Mouse (Mus musculus) layer of hippocampus, adult 18-20 months (tissue): Measurements from ENCODE around the gene Disp2. TPM values are rescaled to one million over a fixed set of nuclear protein-coding genes. Genes with fewer than 3 reads are reported as not detected.

ENCODE experiments used
- DNase-seq, 2 experiments: peaks; one replicate each; pipeline ENCODE4 v3.0.0; 2022; ENCODE audit warnings: low spot score in 2 of 2
- total RNA-seq, 2 experiments: library from RNA; stranded (reverse); gene quantifications; 2 replicates each; pipeline ENCODE4 v1.2.3; 2021

The Disp2 gene
- total RNA-seq, 2 experiments from 2014 or later: 261 to 266 TPM

DNA sequence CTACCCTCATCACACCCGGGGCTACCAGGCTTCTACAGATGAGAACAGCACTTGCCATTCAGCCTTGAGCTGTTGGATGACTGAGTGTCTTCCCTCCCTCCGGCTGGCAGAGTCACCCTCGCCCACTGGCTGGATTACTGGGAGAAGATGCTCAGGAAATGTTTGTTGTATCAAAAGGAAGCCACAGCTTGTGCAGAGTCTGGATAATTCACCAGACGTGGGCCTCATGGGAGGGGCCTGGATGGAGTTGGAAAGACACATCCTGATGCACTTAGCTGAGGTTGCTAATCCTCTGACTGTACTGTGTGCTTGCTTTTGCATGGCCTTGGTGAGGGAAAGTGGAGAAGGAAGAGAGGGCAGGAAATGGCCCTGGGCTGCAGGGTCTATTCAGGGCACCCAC lies 23.4 kb upstream of the Disp2 start:
- DNase-seq: peak in 1 of 2 experiments; percentile 47

DNA sequence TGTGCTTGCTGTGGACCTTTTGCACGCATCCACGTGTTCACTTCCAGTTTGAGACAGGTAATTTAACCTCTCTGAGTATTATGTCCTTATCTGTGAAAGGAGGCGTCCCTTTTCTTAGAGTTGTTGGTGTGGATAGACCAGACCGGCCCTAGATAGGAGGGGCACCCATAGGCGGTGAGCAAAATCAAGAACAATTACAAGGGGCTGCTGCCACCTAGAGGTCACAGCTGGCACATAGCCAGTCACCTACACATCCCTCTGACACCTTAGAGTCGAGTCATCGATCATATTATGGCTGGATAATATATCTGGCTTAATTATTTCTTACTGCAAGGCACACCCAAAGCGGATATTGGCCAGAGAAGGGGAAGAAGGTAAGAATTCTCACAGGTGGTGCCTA lies 19.7 kb upstream of the Disp2 start:
- DNase-seq: no peak

DNA sequence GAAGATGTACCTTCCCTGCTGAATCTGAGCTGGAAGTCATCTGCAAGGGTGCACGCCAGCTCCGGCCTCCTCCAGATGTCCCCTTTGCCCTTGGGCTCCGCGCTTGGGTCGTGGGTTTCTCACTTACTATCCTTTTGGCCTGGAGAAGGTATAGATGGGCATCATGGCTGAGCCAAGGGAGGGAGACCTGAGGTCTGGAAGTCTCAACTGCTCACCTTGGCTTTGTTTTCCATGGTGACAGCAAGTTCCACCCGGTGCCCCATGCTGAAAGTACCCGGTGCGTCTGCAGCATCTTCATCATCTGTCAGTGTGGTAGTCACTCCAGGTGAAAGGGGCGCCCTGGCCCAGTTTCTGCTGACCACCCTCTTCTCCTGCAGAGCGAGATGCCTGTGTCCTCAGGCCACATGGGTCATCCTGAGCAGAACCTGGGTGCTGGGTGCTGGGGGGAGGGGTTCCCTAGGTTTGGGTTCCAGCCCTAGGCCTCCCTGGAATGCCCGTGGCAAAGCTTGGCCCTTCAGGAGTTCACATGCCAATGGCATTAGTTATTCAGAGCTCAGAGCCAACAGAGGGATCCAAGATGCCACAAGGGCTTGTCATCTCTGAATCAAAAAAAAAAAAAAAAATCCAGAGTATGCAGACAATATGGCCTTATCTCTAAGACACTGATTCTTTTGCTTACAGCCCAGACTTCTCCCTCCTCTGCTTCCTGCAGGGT lies 19.1 kb upstream of the Disp2 start:
- no peak for DNase-seq

GRCm38 (mm10) chr2:118761358-118761757 lies 18.2 kb upstream of the Disp2 start:
- no peak for DNase-seq

GRCm38 (mm10) chr2:118761906-118762783 lies 17.4 kb upstream of the Disp2 start, which contains the start of gene Ccdc9b:
Ccdc9b (minus strand) TSS chr2:118762661.
- peak; percentile 81 to 92 for DNase-seq

DNA sequence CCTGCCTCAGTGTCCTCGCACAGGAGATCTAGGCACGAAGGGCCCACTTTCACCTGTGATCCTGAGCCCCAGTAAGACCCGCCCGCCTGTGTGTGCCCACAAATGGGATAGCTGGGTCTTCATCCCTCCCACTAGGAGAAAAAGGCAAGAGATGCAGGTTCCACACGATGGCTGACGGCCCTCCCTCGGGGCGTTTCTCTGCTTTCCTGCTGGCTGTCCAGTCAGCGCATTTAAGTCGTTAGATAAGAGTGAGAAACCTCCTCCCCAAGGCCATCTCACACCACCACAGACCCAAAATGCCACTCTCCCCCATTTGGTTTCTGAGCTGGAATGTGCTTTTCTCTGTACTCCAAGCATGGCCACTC lies 16.8 kb upstream of the Disp2 start:
- DNase-seq: no peak

DNA sequence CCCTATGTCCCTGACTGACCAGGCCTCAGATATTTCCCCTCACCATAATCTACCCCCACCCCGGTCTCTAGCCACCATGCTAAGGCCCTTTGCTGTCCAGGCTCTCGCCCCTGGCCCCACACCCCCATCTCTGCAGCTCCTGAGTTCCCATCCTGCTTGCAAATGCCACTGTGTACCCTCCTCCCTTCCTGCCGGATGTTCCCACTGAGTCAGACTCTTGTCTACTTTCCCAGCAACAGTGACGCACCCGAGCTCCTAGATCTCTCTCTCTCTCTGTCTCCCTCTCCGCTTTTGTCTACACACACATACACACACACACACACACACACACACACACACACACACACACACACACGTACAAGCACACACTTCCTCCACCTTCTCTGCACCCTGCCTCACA lies 16.1 kb upstream of the Disp2 start:
- DNase-seq: peak in 1 of 2 experiments; percentile 79

GRCm38 (mm10) chr2:118764094-118764831 lies 15.3 kb upstream of the Disp2 start:
- DNase-seq: peak in 1 of 2 experiments; percentile 79

DNA sequence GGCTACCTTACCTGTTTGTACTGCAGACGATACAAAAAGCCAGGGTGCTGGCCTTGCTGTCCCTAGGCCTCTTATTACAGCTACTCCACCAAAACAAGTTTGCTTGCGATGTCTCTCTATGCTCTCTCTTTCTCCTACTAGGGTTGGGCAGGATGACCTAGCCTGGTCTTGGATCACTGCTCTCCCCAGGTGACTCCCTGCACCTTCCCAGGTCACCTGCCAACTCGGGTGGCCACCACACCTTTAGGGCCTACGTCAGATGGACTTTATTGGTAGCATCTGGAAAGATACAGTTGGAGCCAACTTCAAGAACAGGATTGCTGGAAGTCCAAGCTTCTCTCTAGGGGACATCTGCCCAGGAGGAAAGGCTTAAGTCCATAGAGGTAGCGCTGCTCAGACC lies 14.6 kb upstream of the Disp2 start:
- DNase-seq: no peak

DNA sequence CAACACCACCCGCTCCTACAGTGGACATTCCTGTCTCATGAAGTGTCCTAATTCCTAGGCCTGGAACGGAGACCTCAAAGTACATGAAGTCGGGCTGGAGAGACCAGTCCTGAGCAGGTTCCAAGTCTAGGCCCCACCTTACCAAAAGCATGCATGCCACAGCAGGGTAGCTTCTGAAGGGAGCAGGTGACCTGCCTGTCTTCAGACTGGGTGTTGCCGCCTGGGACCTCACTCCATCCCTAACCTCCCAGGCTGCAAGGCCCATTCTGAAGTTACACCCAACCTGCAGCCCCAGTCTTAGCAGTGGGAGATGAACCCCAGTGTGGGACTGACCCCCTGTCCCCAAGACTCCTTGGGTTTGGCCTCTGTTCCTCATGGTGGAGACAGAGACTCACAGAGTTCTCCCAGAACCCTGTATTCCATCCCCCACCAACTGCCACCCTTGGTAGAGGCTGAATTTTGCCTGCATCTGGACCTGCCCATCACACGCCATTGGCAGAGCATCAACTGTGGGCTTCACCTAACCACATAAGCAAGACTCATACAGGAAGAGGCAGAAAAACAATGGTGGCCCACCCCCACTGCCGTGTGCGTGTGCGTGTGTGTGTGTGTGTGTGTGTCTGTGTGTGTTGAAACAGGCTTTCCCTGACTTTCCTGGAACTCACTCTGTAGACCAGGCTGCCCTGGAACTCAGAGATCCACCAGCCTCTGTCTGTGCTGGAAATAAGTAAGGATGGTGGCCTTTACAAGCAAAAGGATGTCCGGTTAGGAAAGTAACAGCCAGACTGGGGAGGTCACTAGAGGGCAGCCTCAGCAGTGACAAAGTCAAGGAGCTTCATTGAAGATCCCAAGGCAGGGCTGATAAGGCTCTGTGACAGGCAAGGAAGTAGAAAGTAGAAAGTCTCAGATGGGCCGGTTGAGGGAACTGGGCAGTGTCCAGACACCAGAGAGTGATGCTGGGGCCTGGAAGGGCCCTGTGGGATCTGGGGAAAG lies 13.2 kb upstream of the Disp2 start:
- DNase-seq: no peak

DNA sequence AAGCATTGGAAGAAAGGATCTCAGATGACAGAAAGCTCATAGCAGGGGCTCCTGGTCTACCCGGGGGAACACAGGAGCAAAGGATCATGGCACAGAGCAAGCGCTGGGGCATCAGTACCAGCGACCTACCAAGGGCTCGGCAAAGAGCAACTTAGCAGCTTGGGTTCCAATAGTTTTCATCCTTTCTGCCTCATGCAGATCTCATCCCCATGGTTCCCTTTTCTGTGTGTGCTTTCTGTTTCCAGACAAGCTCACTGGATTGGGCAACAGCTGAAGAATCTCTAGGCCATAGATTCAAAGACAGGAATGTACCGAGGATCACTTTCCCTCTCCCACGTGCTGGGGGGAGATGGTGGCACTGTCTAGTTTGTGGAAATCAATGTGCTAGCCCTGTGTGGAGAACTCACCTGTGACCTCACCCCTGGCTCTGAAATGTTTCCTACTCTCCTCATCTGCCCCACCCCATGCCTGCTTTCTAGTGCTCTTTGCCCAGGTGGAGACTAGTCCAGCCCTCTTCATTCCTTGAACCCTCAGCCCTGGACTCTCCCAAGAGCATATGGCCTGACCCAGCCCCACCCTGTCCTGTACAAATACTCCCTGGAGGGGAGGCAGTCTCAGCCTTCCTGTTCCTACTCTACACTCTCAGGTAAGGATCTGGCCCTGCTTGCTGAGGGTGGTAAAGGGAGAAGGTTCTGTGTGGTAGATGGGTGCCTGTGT lies 7.2 kb upstream of the Disp2 start, which contains the start of gene Phgr1:
Gene Phgr1, plus strand, starts transcription at position 612 of the 717 bp plus-strand sequence.
- no peak for DNase-seq

- no peak for DNase-seq
Measured at GRCm38 (mm10) chr2:118774536-118774935, 5.0 kb upstream of the Disp2 start.

- DNase-seq: peak in 1 of 2 experiments; percentile 57
Measured at GRCm38 (mm10) chr2:118775396-118775795, 4.1 kb upstream of the Disp2 start.

GRCm38 (mm10) chr2:118775846-118776245 lies 3.7 kb upstream of the Disp2 start:
- DNase-seq: peak; percentile 75 to 84

DNA sequence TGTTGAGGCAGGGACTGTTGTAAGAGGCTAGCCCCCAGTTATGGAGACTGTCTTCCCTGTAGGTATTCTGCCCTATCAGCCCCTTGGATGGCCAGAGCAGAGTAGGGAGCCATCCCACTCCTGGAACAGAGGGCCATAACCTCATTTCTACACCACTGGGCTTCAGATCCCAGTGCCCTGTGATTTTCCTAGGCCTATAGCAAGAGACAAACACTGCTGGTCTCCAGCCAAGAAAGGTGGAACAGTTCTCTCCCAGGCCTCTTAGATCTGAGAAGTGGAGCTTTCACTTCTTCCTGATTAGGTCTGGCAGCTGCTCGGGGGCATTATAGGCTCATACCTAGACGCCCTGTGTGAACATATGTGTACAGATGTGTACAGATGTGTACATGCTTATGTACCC lies 3.2 kb upstream of the Disp2 start:
- DNase-seq: no peak

GRCm38 (mm10) chr2:118778418-118778817 lies 1.1 kb upstream of the Disp2 start:
- DNase-seq: no peak

GRCm38 (mm10) chr2:118779065-118779464 lies 454 bp upstream of the Disp2 start:
- no peak for DNase-seq

GRCm38 (mm10) chr2:118781115-118781514 lies 1.6 kb downstream of the Disp2 start:
- no peak for DNase-seq

DNA sequence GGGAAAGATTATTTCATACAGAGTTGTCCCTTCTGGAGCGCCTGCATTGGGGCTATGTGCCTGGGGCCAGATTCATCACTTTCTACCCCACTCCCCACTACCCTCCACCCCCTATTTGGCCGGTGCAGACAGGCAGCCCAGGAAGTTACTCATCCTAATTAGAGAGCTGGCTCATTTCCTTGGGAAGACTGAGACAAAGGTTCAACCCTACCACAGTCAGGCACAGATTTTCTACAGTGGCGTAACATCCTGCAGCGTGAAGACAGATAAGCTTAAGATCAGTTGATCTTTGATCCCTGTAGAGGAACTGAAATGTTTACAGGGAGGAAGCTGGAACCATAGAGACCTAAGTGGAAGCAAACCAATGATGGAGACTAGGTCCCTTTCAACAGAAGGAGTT lies 2.8 kb downstream of the Disp2 start:
- no peak for DNase-seq

DNA sequence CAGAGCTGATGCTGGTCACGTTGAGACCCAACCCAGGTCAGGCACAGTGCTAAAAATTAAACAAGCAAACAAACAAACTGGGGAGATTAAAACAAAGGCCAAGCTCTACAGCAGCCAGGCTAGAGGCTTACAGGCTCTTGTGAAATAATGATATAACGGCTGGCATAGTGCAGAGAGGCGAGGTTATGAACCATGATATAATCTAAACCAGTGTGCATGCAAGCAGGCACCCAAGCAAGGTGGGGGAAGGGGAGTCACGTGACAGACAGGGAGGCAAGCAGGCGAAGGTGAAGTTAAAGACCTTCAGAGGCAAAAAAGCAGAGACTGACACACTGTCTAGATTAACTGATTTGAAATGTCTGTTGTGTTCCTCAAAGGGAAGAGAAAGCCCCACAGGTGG lies 3.6 kb downstream of the Disp2 start:
- DNase-seq: no peak
